Mouse (Mus musculus): ENCODE data around the gene Sipa1. TPM values are rescaled to one million over a fixed set of nuclear protein-coding genes. Genes with fewer than 3 reads are reported as not detected.

Gene Sipa1
- polyA plus RNA-seq, 1 experiment from 2014 or later: 24.6 TPM

DNA sequence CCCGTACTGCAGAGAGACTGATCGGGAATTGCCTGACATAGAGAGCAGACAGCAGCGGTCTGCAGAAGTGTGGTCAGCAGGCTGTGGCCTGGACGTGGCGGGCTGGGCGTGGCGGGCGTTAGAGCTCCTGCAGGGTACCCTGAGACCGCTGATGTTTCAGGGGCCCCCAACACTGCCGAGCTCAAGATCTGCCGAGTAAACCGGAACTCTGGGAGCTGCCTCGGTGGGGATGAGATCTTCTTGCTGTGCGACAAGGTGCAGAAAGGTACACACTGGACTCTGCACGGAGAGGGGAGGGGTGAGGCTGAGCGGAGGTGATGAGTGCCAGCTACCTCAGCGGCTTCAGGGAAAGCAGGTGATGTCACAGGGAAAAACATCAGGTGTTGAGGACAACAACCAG, 22.5 kb downstream of the Sipa1 start:
- peaks cover 75% of the 10 kb centered on the region for H3K36me3 ChIP-seq

DNA sequence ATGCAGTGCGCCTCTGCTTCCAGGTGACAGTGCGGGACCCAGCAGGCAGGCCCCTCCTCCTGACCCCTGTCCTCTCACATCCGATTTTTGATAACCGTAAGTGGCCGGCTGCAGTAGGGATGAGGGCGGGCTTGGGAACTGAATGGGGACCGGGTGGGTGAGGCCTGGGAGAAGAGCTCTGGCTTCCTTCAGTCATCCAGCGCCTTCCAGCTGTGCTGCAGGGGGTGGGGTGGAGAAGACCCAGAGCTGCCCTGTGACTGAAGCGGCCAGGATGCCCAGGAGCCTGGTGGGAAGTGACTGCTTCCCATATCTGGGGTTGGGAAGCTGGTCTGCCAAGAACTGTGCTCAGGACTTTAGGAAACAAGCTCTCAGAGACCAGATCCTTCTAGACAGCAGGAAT, 23.2 kb downstream of the Sipa1 start:
- Histone ChIP-seq H3K4me3 (no peak overlapping the region), H3K4me2 (no peak overlapping the region), H3K9ac (no peak overlapping the region), H3K9me3 (no peaks in the 10 kb centered on the region), H3K27ac (no peak overlapping the region), H3K27me3 (no peaks in the 10 kb centered on the region), H3K36me3 (peaks cover 68% of the 10 kb centered on the region), H3K4me1 (peaks cover 18% of the 10 kb centered on the region)
- ATAC-seq (ENCODE audit: insufficient number of reproducible peaks, insufficient read depth, low FRiP score, low TSS enrichment, low read depth): no peak
- 75% methylated on average over 9 of the region's 9 CpGs for whole genome bisulfite sequencing

More for the DNA sequence above, 22.5 kb downstream of the Sipa1 start:
- H3K4me2 ChIP-seq: no peak overlapping the region
- 95% methylated on average over 17 of the region's 17 CpGs for WGBS
- H3K27me3 ChIP-seq: no peaks in the 10 kb centered on the region
- H3K4me1 ChIP-seq: peaks cover 18% of the 10 kb centered on the region
- no peak overlapping the region for H3K27ac ChIP-seq
- H3K9ac ChIP-seq: no peak overlapping the region
- no peak for ATAC-seq (ENCODE audit: insufficient number of reproducible peaks, insufficient read depth, low FRiP score, low TSS enrichment, low read depth)
- H3K4me3 ChIP-seq: no peak overlapping the region
- no peaks in the 10 kb centered on the region for H3K9me3 ChIP-seq

DNA sequence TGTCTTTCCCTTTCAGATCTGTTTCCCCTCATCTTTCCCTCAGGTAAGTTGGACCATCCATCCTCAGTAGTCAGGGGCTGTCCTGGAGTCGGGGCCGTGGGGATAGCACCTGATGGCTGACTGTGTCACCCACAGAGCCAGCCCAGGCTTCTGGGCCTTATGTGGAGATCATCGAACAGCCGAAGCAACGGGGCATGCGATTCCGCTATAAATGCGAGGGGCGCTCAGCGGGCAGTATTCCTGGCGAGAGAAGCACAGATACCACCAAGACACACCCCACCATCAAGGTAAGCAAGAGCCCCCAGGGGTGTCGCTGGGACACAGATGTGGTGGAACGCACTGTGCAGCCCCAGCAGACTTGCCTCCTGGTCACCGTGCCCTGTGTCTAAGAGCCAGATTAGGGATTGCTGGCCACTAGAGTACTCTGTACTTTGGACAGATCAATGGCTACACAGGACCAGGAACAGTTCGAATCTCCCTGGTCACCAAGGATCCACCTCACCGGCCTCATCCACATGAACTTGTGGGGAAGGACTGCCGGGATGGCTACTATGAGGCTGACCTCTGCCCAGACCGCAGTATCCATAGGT, 25.0 kb downstream of the Sipa1 start:
- no peaks in the 10 kb centered on the region for H3K9me3 ChIP-seq
- peaks cover 18% of the 10 kb centered on the region for H3K4me1 ChIP-seq
- ATAC-seq (ENCODE audit: insufficient number of reproducible peaks, insufficient read depth, low FRiP score, low TSS enrichment, low read depth): no peak
- 90% methylated on average over 18 of the region's 18 CpGs for WGBS
- H3K27ac ChIP-seq: no peak overlapping the region; the same call in 1 of the 2 replicates
- H3K27me3 ChIP-seq: no peaks in the 10 kb centered on the region
- H3K4me2 ChIP-seq: peak overlapping the region; percentile 96
- H3K4me3 ChIP-seq: peak overlapping the region; percentile 77
- peak overlapping the region; percentile 92 for H3K9ac ChIP-seq
- H3K36me3 ChIP-seq: peaks cover 50% of the 10 kb centered on the region

DNA sequence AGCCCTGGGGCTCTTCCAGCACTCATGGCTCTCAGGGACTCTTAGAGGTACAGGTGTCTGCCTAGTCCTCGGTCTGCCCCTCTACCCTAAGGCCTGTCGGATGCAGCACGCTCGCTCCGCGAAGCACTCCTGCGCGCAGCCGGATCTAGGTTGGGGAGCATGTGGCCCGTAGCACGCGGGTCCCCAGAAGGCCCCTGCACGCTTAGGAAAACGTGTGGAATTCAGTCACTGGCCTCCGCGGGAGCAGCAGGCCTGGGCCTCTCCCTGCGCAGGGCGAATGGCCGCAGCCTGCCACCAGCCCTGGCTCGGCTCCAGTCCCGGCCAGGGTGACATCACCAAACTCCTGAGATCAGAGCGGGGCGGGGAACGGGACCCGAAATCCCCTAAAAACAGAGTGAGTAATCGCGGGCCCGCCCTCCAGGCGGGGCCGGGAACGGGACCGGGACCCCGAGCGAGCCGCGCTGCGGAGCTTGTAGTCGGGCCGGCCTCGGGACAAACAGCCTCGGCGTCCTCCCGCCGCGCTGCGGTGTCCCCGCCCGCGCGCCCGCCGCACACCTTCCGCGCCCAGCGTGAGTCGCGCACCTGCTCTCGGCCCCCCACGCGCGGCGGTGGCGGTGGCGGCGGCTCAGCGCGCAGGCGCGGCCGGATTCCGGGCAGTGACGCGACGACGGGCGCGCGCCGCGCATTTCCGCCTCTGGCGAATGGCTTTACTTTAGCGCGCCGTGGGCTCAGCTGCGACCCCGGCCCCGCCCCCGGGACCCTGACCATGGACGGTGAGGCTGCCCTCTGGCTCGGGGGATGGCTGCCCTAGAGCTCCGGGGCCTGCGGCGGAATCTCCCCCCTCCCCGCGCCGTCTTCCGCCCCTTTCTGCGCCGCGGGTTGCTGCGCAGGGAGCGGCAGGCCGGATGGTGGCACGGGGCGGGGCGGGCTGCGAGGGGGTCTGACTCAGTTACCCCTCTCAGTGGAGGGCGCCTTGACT, 26.1 kb downstream of the Sipa1 start, which contains the start of gene Rela:
Gene Rela (plus strand): TSS at position 415 of the 979 bp plus-strand sequence.
- H3K27ac ChIP-seq: peak within 1 kb of the TSS; percentile 81
- peaks cover 18% of the 10 kb centered on the region for H3K4me1 ChIP-seq
- peaks cover 39% of the 10 kb centered on the region for H3K36me3 ChIP-seq
- peak; percentile 71 for ATAC-seq (ENCODE audit: insufficient number of reproducible peaks, insufficient read depth, low FRiP score, low TSS enrichment, low read depth)
- WGBS: 0% methylated on average over 84 of the region's 109 CpGs
- no peaks in the 10 kb centered on the region for H3K9me3 ChIP-seq
- H3K4me2 ChIP-seq: peak within 1 kb of the TSS; percentile 96
- no peaks in the 10 kb centered on the region for H3K27me3 ChIP-seq
- H3K9ac ChIP-seq: peak within 1 kb of the TSS; percentile 92
- peak within 1 kb of the TSS; percentile 77 for H3K4me3 ChIP-seq

DNA sequence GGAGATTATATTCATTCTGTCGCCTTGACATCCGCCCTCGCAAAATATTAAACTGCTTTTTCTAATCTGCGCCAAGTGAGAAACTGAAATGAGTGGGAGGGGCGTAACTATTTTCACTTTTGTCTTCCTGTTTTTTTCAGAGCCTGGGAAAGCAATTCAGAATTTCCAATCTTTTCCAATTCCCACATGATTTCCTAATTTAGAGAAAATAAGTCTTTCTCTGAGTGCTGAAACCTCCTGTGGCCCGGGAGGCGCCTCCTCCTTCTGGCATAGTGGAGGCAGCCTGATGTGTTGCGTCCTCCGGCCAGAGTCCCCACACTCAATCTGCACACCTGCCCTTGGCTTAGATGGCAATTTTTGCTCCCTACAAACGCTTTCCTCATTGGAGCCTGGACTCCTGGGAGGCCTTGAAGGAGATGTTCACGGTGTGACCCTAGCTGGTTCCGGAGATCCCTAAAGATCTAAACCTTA, 26.9 kb downstream of the Sipa1 start:
- peak overlapping the region; percentile 92 for H3K9ac ChIP-seq
- H3K4me1 ChIP-seq: peaks cover 18% of the 10 kb centered on the region
- H3K27me3 ChIP-seq: no peaks in the 10 kb centered on the region
- no peak for ATAC-seq (ENCODE audit: insufficient number of reproducible peaks, insufficient read depth, low FRiP score, low TSS enrichment, low read depth)
- peak overlapping the region; percentile 81 for H3K27ac ChIP-seq
- no peaks in the 10 kb centered on the region for H3K9me3 ChIP-seq
- WGBS: 39% methylated on average over 12 of the region's 12 CpGs
- H3K36me3 ChIP-seq: peaks cover 31% of the 10 kb centered on the region
- H3K4me3 ChIP-seq: peak overlapping the region; percentile 77
- H3K4me2 ChIP-seq: peak overlapping the region; percentile 96

DNA sequence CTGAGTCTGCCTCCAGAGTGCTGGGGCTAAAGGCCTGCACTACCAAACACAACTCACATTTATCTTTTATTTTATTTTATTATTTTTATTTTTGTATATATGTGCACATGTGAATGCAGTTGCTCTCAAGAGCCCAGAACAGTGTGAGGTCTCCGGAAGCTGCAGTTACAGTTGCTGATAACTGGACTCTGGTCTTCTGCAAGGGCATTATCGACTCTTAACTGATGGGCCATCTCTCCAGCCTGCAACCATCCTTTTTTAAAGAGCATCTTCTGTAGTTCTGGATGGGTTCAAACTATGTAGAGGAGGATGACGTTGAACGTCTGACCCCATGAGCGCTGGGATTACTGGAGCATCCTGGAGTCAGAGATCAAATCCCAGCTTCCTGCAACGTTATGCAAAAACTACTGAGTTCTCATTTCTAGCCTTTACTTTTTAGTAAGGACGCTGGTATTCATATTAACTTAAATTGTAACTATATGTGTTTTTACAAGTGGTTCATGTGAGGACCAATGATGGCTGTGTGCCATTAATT, 27.4 kb downstream of the Sipa1 start:
- Histone ChIP-seq H3K4me3 (no peak overlapping the region), H3K27ac (no peak overlapping the region), H3K27me3 (no peaks in the 10 kb centered on the region), H3K4me2 (peak overlapping the region; percentile 96; the same call in 1 of the 2 replicates), H3K4me1 (peaks cover 18% of the 10 kb centered on the region), H3K36me3 (peaks cover 26% of the 10 kb centered on the region), H3K9me3 (no peaks in the 10 kb centered on the region), H3K9ac (0 out of 2 replicates have a peak overlapping the region, but pooled peaks have one; percentile 92)
- no peak for ATAC-seq (ENCODE audit: insufficient number of reproducible peaks, insufficient read depth, low FRiP score, low TSS enrichment, low read depth)
- WGBS: 76% methylated on average over 7 of the region's 7 CpGs

DNA sequence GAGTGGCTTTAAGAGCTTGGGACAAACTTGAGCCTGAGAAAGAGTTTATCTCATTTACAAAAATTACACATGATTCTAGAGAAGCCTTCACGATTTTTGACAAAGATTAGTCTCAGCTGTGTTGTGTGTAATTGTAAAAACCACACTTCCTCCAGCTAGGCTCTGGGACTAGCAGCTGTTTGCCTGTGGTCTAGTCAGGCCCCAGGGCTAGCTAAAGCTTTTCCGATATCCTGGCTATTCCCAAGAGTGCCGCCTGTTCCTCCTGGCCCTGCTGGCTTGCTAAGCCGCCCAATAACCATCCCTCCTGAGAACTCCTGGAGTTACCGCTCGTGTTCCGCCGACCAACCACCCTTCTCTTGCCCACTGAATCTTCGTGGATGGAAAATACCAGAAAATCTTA, 31.4 kb downstream of the Sipa1 start:
- no peaks in the 10 kb centered on the region for H3K9me3 ChIP-seq
- no peak for ATAC-seq (ENCODE audit: insufficient number of reproducible peaks, insufficient read depth, low FRiP score, low TSS enrichment, low read depth)
- no peaks in the 10 kb centered on the region for H3K27me3 ChIP-seq
- H3K4me1 ChIP-seq: peaks cover 7% of the 10 kb centered on the region
- 62% methylated on average over 9 of the region's 9 CpGs for WGBS
- H3K4me2 ChIP-seq: no peak overlapping the region
- H3K36me3 ChIP-seq: no peaks in the 10 kb centered on the region
- no peak overlapping the region for H3K27ac ChIP-seq
- H3K4me3 ChIP-seq: no peak overlapping the region
- no peak overlapping the region for H3K9ac ChIP-seq

DNA sequence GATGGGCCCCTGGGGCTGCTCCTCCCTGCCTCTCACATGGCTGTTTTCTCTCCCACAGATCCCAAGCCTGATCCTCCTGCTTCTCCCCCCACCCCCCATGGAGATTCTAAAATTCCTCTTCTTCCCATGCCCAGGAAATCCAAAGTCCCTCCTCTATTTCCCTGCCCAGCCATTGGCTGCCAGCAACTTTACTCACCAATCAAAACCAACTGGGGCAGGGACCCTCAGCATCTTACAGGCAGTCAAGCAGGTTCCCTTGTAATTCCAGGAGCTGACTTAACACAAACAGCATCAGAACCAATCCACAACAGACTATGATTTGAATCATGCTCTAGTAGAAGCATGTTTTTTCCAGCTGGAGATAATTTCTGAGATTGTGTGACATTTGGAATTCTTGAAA, 33.6 kb downstream of the Sipa1 start:
- no peaks in the 10 kb centered on the region for H3K36me3 ChIP-seq
- no peaks in the 10 kb centered on the region for H3K9me3 ChIP-seq
- no peaks in the 10 kb centered on the region for H3K27me3 ChIP-seq
- no peaks in the 10 kb centered on the region for H3K4me1 ChIP-seq
- H3K9ac ChIP-seq: no peak overlapping the region
- no peak for ATAC-seq (ENCODE audit: insufficient number of reproducible peaks, insufficient read depth, low FRiP score, low TSS enrichment, low read depth)
- no peak overlapping the region for H3K4me3 ChIP-seq
- H3K4me2 ChIP-seq: no peak overlapping the region
- H3K27ac ChIP-seq: no peak overlapping the region

DNA sequence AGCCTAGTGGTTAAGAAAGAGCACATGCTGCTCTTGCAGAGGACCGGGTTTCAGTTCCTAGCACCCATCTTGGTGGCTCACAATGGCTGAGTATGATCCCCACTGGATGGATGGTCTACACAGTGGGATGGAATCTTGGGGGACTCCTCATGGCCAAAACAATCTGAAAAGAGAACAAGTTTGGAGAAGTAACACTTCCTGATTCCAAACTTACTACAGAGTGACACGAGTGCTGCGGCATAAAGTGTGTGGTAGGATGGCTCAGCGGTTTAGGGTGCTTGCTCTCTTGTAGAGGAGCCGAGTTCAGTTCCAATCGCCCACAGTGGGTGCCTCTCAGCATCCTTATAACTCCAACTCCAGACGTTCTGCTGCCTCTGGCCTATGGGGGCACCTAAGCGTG, 38.2 kb downstream of the Sipa1 start:
- H3K9me3 ChIP-seq: no peaks in the 10 kb centered on the region
- ATAC-seq (ENCODE audit: insufficient number of reproducible peaks, insufficient read depth, low FRiP score, low TSS enrichment, low read depth): no peak
- H3K36me3 ChIP-seq: no peaks in the 10 kb centered on the region
- H3K27me3 ChIP-seq: no peaks in the 10 kb centered on the region
- no peaks in the 10 kb centered on the region for H3K4me1 ChIP-seq
- no peak overlapping the region for H3K27ac ChIP-seq
- WGBS: 87% methylated on average over 8 of the region's 8 CpGs
- no peak overlapping the region for H3K4me2 ChIP-seq
- H3K9ac ChIP-seq: no peak overlapping the region
- no peak overlapping the region for H3K4me3 ChIP-seq

DNA sequence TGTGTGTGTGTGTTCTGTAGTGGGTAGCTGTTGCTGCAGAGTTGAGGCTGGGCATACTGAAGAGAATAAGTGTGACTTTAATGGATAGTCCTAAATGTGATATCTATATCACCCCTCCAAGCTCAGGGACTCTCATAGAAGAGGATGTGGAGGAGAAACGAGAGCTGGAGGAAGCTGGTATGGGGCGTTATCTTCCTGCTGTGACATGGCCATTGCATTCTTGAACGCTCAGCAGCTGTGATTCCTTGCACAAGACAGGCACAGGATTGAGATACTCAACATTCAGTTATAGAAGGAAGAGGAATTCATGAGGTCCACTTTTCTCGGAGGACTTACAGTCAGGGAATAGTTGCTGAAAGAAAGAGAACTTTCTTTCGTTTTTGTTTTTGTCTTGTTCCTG, 41.6 kb downstream of the Sipa1 start:
- H3K36me3 ChIP-seq: no peaks in the 10 kb centered on the region
- H3K4me3 ChIP-seq: no peak overlapping the region
- WGBS: 80% methylated on average over 5 of the region's 5 CpGs
- no peak overlapping the region for H3K27ac ChIP-seq
- H3K9ac ChIP-seq: no peak overlapping the region
- no peaks in the 10 kb centered on the region for H3K4me1 ChIP-seq
- H3K4me2 ChIP-seq: no peak overlapping the region
- ATAC-seq (ENCODE audit: insufficient number of reproducible peaks, insufficient read depth, low FRiP score, low TSS enrichment, low read depth): no peak
- no peaks in the 10 kb centered on the region for H3K9me3 ChIP-seq
- no peaks in the 10 kb centered on the region for H3K27me3 ChIP-seq

DNA sequence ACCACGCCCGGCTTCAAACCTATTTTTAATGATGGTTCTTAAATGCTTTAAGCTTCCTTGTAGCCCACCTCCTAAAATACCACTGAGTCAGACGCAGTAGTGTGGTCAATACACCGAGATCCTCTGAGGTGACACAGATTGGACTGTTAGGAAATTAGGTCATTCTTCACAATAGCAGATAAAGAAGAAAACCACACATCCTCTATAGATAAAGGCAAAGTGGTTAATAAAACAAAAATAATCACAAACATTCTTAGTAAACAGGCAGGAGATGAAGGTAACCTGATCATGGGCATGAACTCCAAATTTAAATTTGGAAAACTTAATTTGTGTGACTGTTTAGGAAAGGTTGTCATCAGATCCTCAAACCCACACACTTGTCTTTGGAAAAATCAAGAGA, 43.5 kb downstream of the Sipa1 start:
- H3K9ac ChIP-seq: no peak overlapping the region
- H3K9me3 ChIP-seq: no peaks in the 10 kb centered on the region
- H3K36me3 ChIP-seq: no peaks in the 10 kb centered on the region
- no peak overlapping the region for H3K4me3 ChIP-seq
- H3K4me1 ChIP-seq: no peaks in the 10 kb centered on the region
- H3K27ac ChIP-seq: no peak overlapping the region
- 82% methylated on average over 4 of the region's 4 CpGs for WGBS
- no peaks in the 10 kb centered on the region; the same call in 1 of the 2 replicates for H3K27me3 ChIP-seq
- H3K4me2 ChIP-seq: no peak overlapping the region
- no peak for ATAC-seq (ENCODE audit: insufficient number of reproducible peaks, insufficient read depth, low FRiP score, low TSS enrichment, low read depth)
